Mouse (Mus musculus) urinary bladder, postnatal 36 days (tissue): ENCODE measurements around the gene Igfbp5.

Experiments used
- DNase-seq, 2 experiments: peaks; one replicate each; pipeline ENCODE4 v3.0.0; 2022; ENCODE audit warnings: low spot score in 2 of 2, mixed read lengths in 1 of 2

Igfbp5 gene

DNA sequence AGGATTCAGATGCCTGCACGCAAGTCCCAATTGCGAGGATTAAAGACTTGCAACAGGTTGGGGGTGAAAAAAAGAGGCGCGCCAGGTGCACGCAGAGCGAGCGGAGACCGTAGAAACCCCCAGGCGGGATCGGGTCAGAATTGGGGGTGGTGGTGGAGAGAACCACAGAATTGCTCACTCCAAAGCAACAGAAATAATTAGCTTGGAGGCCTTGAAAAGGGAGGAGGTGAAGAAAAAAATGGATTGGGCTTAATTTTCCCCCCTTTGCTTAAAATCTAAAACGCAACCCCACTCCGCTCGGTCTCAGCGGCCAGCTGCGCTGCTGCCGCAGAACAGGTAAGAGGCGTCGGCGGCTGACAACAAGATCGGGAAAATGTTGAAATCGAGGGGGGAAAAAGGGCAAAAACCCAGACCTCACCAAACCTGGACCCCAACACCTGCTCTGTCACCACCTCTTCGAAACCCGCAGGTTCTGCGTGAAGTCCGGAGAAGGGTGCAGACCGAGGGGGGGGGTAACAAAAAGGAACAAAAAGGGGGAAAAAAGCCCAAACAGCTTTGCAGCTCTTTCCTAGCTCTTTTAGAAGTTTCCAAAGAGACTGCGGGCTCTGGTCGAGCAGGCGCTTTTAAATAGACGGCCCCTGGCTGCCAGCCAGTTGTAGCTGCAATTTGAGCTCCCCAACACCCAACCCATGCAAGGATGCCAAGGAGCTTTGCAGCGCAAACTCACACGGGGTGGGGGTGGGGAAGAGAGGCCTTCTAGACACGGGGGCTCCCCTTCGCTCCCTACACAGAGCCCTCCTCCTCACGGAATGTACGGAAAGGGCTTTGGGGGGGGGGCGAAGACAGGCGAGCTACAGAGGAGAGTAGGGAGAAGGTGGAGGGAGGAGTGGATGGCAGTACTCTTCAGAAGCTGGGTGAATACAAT, at the start of gene Igfbp5:
Gene Igfbp5 (minus strand): TSS at position 598 of the 925 bp plus-strand sequence.
- peak; percentile 76 to 87 for DNase-seq

DNA sequence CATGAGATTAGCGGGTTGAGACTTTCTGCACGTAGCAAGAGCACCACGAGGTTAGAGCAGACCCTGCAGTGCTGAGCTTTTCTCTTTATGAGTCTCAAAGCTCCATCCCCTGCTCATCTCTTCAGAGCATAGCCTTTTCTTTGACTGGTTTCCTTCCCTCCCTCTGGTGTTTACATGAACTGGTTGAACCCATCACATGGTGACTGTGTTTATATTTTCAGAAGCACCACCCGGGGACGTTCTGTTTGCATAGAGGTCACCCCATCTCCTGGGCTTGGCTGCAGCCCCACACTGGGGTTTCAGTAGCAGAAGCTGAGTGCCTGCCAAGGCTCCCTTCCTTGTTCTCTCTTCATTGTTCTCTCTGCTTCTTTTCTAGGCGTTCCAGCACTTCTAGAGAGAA, 40.1 kb upstream of the Igfbp5 start:
- peak; percentile 26 to 44 for DNase-seq

DNA sequence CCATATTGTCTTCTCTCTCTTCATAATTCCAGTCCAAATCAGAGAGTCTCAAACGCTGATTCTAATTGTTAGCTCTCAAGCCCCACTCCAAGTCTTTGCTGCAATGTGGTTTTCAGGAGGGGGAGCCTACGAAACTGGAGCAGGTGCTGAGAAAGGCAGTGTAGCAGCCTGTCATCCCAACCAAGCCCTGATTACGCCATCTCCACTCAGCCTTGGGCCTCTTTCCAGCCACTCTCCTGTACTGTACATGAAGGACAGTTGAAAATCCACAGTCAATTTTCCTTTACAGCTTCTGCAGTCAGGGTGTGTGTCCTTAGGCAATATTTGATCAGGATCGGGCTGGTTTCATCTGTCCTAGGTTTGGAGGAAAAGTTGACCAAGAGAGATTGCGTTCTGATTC, 38.4 kb upstream of the Igfbp5 start:
- no peak for DNase-seq

DNA sequence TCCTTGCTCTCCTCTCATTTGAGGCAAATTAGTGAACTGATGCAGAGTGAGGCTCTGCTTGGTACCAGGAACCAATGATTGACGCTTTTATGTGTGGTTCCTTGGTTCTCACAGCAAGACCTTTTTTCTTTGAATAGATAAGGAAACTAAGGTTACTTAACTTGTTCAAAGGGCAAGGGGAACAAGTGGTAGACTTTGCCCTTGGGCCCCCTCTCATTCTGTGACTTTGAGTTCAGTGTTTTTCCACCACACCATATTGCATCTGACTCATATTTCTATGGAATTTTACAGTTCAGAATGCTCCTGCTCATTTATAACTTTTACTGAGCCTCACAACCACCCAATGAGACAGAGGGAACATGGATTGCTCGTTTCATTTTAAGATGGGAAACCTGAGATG, 21.1 kb upstream of the Igfbp5 start:
- no peak for DNase-seq

DNA sequence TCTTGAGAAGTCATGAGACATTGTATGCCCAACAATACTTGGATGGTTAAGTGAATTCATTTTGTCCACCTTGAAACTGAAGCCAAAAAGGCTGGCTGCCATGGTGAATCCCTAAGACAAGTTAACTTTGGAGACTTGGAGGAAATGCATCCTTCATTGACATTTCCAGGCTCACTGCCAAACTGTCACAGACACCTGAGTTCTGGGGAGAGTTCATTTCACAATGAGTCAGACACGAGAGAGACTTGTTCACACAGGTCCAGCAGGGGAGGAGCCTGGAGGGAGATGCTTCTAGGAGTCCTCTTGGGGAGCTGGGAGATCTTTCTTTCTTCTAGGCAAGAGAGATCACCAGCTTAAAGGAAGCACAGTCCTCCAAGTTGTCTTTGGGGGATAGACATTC, 13.2 kb upstream of the Igfbp5 start:
- peak in 1 of 2 experiments; percentile 59 for DNase-seq

DNA sequence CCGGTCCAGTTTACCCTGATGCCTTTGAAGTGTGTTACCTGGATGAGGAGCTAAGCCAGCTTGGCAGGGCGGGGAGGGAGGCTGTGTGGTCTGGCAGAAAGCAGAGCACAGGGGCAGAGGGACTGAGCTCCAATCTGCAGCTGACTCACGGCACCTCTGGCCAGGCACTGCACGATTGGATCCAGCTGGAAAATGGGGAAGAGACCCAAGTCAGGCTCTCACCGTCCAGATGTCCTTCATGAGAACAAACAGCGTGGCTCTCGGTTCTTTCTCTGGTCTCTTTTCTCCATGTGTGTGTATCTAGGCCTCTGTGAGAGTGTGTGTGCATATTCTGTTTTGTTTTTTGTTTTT, 11.1 kb upstream of the Igfbp5 start:
- peak in 1 of 2 experiments; percentile 51 for DNase-seq

DNA sequence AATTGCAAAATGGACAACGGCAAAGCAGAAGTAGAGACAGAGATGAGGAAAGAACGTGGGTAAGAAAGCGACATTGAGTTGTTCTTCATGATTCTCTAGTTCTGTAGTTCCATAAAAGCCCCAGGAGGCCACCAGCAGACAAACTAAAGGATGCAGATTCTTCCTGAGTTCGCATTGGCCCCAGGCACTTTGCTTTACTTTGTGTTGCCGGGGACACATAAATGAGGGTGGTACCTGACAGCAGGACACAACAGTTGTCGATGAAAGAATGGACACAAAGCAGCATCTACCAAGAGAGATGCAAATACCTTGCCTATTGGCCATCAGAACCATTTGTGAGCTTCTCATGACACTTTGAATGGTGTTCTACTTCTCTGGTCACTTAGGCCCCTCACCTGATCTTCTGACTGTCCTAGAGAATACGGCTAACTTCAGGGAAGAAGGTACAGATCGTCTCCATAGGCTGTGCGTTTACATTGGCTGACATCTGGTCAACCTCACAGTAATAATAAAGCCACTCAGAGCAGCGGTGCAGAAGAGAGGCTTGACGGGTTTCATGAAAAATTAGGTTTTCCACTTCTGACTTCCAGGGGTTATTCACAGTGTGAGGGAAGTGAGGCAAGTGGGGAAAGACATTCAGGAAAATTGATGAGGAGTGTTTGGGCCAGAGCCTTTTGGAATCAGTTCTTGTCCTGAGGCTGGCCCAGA, 10.6 kb upstream of the Igfbp5 start:
- DNase-seq = no peak

- DNase-seq = no peak
These were observed 4.6 kb upstream of the Igfbp5 start for GRCm38 (mm10) chr1:72879319-72879634.

DNA sequence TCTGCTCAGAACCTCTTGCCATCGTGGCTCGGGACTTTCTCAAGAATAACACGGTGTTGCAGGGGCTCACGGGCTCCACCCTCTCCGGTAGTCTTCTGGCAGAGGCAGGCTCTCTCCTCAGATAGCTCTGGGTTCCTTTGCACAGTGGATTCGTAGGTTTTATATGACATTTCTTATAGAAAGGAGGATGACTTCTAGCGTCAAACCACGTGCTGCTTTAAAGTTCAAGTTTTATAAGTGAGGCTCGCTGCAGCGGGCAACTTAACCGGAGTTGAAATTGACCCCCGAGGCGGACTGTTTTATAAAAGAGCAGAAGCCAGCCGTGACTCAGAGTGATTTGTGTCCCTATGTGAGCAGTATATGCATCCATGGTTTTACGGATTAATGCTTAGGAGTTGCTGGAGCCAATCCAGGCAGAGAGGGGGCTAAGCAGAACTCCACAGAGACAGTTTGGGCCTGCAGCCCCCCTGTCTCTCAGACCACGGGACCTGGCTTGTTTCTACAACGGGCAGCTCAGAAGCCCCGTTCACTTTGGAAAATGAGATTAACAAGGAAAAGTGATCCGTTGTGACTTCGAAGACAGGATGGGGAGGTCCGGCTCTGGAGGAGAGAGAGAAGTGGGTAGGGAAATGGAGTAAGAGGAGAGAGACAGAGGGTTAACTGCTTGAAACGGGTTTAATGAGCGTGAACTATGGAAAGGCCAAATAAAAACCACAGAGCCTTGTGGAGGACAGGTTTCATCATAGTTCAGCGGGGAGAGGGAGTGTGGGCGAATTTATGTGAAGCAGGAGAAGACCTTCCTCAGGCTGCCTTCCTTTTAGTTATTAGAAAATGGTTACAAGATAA, 4.0 kb upstream of the Igfbp5 start:
- DNase-seq = no peak

DNA sequence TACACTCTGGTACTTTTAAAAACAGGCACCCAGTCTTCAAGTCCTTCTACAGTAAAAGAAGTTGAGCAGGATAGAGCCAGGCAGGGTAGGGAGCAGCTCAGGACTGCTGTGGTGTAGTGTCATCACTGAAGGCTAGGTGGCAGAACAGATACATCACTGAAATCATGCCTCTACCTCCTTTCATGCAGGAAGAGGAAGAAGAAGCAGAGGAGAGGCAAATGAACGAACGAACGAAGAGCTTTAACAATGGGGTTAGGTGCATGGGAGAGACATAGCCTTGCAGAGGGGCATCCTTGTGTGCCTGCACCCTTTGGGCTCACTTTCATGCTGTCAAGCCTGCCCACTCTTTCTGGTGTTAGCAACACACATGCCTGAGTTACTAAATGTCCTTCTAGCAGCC, 3.2 kb upstream of the Igfbp5 start:
- DNase-seq = peak in 1 of 2 experiments; percentile 59

GRCm38 (mm10) chr1:72876111-72876510, 1.4 kb upstream of the Igfbp5 start:
- DNase-seq = no peak

GRCm38 (mm10) chr1:72875708-72876107, 1.0 kb upstream of the Igfbp5 start:
- no peak for DNase-seq

- peak in 1 of 2 experiments; percentile 62 for DNase-seq
These were observed 985 bp downstream of the Igfbp5 start for GRCm38 (mm10) chr1:72873511-72874286.

- DNase-seq = no peak
These were observed 1.6 kb downstream of the Igfbp5 start for GRCm38 (mm10) chr1:72873078-72873477.

- peak in 1 of 2 experiments; percentile 78 for DNase-seq
These were observed 2.2 kb downstream of the Igfbp5 start for GRCm38 (mm10) chr1:72872521-72872920.

DNA sequence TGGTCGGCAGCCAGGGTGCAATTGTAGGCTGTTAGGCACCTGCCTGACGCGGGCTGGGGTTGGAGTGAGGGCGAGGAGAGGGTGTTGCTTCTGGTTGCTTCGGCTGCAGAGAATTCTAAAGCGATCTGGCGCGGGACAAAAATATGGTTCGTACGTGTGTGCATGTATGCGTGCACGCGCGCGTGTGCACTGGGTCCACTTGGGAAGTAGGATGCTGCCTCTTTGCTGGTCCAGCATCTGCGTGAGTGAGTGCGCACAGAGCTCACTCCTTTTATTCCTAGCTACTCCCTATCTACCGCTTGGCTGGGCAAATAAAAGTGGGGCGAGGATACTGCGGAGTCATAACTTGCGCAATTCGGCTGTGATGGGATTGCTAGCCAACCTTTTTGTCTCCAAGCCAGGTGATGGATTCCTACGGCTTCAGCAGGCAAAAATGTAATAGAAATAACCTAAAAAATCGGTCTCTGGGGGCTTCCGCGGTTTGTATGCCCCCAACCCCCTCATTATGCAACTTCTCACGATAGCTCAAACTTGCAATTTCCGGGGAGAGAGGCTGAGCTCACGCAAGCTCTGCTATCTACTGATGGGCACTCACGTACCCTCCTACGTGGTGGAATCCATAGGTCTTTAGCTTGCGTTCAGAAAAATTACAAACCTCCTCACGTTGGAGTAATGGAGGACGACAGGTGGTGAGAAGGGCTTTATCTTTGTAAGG, 2.8 kb downstream of the Igfbp5 start:
- DNase-seq = peak in 1 of 2 experiments; percentile 63

- DNase-seq = no peak
These were observed 3.4 kb downstream of the Igfbp5 start for GRCm38 (mm10) chr1:72871337-72871696.

- peak in 1 of 2 experiments; percentile 88 for DNase-seq
These were observed 3.9 kb downstream of the Igfbp5 start for GRCm38 (mm10) chr1:72870615-72871336.

DNA sequence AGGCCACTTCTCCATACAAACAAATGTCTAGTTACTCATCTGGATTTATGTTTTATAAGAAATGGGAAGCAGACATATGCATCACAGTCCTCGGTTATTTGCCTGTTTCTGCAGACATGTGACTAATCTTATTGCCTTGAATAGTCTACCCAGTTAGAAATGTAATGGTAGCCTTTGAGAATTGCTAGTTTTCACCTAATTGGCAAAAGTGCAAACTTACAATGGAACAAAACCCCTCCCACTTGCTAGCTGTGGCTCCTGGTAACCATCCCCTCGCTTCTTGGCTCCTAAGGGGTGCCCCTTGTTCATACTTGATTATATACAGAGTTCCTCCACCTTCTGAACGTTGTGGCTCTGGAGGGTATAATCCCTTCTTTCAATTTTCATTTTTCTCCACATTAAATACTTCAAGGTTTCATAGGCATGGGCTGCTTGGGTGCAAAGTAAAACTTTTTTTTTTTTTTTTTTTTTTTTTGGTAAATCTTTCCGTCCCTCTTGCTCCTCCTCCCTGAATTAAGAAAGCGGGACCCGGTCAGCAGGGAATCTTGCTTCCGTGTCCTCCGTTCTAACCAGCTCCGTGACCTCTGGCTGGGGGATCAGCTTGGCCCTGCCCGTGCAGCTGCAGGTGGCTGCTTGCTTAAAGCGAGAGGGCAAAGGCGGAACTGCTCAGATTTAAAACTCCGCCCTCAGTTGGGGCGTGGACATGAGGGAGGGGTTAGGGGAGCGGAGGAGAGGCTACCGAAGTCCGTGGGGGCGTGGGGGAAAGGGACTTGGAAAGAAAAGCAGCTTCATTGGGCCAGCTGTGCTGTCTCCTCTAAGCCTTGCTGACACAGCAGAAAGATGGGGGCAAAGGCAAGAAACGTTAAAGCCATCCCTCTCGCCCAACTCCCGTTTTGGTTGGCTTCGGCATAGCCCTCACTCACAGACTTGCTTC, 4.7 kb downstream of the Igfbp5 start:
- DNase-seq = peak; percentile 77 to 84
